Mouse (Mus musculus) gastrocnemius, postnatal 10 days (tissue): Measurements from ENCODE around the gene Piezo1. TPM values are rescaled to one million over a fixed set of nuclear protein-coding genes. Genes with fewer than 3 reads are reported as not detected.

ENCODE experiments used
- DNase-seq: peaks from one replicate; pipeline ENCODE4 v3.0.0; 2021; ENCODE audit warnings: mixed read lengths
- total RNA-seq, 2 experiments: library from RNA; stranded (reverse); gene quantifications; 2 replicates each; pipeline ENCODE4 v1.2.3; 2021

Piezo1 gene
- total RNA-seq, 2 experiments from 2014 or later, result 24.5 to 30.9 TPM

DNA sequence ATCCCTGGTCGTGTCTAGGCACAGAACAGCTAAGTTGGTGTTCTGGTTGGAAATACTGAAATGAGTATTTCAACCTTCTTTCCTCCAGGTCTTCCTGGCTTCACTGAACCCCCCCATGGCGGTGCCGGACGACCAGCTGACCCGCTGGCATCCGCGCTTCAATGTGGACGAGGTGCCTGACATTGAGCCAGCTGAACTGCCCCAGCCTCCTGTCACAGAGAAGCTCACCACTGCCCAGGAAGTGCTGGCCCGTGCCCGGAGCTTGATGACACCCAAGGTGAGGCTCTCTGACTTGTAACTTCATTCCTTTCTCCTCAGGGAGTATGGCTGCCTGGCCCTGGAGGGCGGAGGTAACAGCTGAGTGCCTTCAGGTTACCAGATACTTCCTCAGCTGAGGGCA lies 20.0 kb upstream of the Piezo1 start:
- no peak for DNase-seq

DNA sequence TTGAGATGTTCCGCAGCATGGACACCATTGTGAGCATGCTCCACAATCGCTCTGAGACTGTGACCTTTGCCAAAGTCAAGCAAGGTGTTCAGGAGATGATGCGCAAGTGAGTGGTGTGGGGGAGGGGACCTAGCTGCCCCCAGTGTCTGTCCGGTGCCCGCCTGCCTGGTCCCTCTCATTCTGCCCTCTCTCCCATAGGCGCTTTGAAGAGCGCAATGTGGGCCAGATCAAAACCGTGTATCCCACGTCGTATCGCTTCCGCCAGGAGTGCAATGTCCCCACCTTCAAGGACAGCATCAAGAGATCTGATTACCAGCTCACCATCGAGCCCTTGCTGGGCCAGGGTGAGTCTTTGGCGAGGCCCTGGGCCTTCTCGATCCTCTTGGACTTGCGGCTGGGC lies 18.9 kb upstream of the Piezo1 start:
- no peak for DNase-seq

DNA sequence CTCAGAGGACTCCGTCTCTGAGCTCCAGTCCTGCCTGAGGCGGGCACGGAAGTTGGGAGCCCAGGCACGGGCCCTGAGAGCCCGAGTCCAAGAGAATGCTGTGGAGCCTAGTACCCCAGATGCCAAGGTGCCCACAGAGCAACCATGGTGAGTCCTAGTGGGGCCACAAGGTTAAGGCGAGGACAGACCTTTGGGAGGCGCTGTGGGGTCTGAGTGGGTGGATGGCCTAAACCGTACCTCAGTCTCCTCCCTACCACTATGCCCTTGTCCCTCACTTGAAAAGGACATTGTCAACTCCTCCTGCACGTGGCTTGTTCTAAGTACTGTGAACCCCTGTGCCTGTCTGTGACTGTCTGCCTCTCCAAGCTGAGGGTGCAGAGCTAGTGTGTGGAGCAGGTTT lies 18.2 kb upstream of the Piezo1 start:
- no peak for DNase-seq

DNA sequence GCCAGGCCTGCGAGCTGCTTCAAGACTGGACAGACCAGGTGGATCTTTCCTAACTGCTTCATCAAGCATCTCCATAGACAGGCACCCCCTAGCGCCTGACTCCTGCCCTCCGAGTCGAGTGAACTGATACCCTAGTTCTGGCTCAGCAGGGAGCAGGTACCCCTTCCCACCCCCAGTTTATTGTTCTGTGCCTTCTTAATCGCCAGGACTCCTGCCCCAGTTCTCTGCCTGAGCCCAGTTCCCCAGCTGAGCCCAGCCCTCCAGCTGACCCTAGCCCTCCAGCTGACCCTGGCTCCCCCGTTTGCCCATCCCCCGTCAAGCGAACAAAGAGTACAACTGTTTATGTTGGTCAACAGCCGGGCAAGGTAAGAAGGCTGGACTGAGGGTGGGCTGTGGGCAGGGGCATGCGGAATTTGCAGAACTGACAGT lies 17.8 kb upstream of the Piezo1 start:
- no peak for DNase-seq

DNA sequence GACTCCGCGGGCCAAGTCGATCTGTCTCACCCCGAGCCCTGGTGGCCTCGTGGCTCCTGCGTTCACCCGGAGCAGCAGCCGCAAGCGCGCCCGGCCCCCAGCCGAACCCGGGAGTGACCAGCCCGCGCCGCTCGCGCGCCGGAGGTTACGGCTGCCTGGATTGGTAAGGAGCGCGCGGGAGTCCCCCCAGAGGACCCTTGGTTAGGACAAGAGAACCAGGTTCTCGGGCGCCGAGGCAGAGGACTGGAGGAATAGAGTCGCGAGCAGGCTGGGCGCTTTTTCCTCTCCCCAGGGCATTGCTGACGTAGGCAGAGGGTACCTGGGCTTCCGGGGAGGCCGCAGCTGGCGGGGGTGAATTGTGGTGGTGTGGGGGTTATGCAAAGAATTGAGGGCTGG lies 17.0 kb upstream of the Piezo1 start:
- DNase-seq, result no peak

DNA sequence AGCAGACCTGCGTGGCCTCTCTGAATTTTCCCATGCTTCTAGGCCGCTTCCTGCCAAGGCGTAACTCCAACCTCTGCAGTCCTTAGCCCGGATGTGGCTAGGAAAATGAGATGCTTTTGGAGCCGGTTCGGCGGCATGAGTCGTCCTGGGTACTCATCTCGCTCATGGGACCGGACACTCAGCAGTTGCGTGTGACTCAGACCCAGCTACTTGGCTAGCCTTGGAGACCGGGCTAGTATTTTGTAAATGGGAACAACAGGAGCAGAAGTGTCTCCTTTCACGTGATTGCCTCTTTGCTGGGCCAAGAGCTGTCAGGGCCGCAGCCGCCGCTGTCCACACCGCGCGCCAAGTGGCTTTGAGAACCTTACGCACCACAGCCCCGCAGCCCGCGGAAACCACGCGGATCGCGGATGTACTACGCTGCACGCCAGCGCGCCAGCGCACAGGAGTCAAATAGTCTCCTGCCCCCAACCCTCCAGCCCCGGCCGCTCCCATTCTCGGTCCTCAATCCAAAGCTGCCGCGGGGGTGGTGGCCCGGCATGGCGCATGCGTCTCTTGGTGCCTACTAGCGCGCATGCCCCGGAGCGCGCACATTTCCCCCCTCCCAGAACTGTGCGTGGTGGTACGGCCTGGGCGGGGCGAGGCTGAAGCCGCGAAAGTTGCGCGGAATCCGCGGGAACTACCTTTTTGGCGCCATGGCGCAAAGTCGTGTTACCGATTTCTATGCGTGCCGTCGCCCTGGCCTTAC lies 16.4 kb upstream of the Piezo1 start, which contains the start of gene Cdt1:
TSS of gene Cdt1 (plus strand) at position 655 of the 748 bp plus-strand sequence.
- DNase-seq, result peak; percentile 93

DNA sequence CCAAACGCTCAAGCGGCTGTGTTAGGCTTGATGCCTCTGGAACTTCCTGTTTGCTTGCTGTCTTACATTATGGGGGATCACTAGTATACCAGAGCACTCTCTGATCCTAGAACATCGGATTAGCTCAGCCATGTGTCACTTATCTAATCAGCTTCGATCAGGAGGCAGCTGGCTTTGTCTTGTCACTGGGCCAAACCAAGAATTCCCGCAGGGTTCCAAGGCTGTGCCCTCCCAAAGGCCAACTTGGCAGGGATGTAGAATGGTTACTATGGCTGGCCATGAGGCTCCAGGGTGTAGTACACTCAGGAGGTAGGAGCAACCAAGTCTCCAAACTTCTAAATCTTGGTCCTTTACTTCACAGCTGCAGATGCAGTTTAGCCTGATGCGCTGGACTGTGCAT lies 15.6 kb upstream of the Piezo1 start:
- DNase-seq, result no peak

DNA sequence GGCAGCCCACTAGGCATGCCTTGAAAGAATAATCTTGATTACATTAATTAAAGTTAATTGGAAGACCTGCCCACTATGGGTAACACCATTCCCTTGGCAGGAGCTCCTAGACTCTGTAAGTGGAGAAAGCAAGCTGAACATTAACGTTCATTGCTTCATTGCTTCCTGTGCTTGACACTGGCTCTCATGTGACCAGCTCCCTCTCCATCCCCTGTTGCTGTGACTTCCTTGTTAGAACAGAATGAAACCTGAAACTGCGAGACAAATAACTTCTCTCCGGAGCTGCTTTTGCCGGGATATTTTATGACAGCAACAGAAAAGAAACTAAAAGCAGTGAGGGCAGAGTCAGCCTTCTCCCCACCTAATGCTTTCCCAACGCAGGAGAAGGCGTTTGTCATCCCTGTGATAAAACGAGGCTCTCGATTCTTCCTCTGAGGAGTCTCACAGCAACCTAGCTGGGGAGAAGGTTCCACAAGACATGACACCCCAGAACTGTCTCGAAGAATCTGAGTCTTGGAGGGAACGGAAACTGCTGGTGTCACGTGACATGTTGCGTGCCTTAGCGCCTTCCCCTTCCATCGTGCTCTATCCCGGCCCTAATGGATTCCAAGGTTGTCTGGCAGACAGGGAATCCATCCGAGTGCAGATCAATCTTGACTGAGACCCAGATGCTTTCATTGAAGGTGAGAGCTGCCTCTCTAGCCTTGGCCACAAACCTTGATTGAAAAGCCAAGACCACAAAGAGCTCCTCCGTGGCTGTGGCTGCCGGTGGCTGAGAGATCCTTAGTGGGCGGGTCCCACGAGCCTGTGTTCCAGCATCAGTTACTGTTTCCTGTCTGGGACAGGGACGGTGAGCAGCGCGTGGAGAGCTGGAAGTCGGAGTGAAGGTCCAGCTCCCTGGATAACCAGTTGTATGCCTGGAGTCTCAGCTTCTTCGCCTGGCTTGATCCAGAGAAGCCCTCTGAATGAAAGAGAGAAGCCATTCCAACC lies 13.5 kb upstream of the Piezo1 start:
- DNase-seq, result no peak

DNA sequence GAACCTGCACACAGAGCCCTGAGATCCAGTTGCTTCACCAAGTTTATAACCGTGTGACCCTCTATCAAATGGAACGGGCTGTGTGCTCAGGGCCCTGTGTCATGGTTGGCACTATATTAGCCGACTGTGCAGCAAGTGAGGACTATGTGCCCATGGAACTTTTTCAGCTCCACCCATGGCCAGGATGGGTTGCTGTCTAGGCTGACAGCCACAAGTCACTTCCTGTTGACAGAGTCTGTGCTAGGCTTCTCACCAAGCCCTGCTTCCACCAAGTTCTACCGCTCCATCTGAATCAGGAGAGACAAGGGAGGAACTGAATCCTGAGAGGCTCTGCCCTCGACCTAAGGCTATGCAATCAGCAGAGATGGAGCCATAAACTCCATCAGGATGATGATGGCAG lies 10.1 kb upstream of the Piezo1 start:
- DNase-seq, result no peak

DNA sequence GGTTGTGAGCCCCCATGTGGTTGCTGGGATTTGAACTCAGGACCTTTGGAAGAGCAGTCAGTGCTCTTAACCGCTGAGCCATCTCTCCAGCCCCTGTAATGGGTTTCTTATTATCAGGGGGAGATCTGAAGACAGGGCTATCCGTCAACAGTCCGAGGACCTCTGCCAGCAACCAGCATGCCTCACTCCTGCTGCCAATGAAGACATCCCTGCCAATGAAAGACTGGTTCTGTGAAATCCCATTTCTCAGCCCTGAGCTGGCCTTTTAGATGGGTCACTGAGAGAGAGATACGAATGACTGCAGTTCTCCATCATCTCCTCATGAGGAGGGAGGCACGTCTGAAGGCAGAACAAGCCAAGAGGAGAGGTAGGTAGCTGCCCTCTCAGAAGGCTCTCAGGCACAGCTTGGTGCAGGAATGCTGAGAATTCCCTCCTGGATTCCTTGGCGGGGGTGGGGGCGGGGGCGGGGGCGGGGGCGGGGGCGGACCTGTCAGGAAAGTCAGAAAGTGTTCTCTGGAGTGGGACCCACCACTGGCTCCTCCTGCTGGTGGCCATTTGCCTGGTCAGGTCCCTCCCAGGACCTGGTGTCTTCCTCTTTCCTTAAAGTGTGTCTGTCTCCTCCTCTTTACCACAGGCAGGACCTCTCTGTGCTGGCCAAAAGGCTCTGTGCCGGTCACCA lies 7.7 kb upstream of the Piezo1 start:
- no peak for DNase-seq

DNA sequence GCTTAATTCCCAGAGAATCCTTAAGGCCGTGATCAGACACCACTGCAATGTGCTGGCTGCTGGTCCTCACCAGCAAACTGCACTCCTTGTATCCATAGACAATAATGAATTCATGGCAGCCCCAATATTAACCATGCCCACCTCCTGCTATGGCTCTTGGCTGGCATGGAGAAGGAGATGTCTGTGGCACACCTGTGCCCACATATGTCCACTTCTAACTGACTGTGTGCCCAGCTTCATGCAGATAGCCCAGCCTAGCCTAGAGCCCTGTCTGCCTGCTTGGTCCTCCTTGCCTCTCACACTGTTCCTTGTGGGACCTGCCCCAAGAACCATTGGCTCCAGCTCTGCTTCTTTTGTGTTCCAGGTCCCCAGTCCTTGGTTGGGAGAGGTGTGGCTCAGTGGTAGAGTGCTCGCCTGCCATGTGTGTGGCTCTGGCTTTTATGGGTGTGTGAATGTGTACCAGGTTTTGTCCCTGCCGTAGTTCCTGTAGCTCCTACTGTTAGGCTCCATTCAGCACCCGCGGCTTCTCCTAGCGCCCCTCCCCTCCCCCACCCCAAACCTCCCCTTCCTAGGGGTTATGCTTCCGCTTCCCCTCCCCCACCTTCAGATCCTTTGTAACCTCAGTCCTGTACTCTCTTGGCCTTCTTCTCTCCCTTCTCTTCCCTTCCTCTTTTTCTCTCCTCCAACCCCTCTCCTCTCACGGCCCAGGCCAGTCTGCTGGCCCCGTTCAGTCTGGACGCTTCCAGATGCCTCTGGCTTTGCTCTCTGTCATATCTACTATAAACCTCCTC lies 6.3 kb upstream of the Piezo1 start:
- DNase-seq, result no peak

DNA sequence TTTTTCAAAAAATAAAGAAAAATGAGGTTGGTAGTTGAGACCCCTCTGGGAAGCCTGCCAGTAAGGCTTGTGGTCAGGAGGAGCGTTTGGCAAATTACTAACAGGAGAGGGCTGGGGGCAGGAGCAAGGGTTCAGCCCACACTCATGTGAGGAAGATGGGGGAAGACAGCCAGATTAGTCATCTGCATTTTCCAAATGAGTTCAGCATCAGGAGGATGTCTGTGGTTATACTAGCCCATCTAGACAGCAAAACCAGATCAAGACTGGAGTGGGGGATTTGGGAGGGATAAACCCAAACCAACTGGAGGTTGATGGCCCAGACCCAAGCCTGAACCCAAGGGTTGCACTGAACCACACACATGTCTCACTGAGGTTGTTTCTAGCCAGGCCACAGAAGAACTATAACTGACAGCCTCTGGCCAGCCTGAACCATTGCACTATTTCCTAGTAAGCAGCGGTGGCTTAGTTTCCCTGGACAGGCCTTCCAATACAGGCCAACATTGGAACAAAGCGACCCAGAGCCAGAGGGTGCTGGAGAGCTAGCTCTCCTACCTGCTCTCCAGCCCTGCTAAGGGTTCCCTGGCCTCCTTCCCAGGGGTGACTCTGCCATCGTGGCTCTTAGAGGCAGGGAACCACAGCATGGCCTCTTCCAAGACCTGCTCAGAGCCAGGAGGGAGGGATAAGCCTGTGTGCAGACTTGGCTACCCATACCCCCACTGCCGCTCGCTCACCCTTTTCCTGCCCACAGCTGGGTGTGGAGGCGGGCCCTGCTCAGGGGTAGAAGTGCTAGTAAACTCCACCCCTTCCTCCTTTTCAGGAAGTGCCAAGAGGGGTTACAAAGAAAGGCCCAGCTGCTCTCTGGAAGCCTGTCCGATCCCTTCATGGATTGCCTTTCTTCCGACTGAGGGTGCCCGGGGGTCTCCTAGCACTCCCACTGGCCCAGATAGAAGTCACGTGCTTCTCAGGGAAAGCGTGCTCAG lies 5.2 kb upstream of the Piezo1 start:
- DNase-seq, result peak; percentile 46

DNA sequence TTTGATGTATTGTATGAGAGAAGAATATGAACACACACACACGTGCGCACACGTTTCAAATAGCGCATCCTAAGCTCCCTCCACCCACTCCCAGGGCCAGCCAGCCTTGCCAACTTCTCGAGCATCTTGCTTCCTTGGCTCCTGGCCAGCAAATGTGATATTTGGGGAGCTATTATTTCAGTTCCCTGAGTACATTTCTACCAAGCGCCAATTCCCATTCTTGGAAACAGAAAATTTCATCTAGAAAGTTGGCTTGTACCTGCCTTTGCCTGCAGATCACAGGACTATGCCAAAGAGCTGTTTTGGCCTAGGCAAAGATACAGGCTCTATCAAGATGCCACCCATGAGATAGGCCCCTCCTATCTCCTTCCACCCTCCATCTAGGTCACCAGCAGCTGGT lies 3.7 kb upstream of the Piezo1 start:
- no peak for DNase-seq

DNA sequence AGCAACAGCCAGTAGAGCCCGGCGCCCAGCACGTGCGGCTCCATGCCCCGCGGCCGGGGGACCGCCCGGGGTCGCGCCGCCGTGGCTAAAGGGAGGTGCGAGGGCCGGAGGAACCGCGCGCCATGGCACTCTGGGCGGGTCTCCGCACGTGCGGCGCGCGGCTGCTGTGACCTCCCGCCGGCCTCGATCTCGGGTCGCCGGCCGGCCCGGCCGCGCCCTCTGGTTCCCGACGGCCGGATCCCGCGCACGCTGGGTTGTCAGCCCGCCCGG lies 199 bp downstream of the Piezo1 start:
- DNase-seq, result no peak

DNA sequence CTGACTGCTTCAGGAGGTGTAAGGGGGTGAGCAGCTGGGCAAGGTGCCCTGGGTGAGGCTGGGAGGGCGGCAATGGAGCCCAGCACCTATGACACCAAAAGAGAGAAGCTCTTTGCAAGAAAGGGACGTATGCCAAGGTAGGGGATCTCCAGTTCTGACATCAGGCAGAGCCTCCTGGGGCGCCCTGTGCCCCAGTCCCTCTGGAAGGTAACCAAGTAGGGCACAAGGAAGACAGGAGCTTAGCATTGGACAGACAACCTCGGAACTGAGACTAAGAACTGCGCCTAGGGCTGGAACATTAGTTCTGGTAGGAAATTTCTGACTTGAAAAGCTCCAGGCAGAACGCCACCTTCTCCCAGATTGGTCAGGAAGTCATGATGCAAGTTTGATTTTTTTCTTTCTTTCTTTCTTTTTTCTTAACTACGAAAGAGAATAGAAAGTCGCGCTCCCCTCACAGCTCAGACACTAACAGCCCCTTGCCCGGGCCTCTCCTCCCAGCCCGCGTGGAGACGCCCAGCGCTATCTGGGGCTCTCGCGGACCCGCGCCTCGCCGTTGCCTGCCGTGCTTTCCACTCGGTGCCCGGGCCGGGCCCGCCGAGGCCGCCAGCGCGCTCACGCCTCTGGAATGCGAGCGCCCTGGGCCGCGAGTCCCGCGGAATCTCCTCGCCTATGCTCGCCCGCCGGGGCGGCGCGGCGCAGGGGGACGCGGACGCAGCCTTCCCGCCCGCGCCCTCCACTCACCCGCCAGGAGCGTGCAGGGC lies 715 bp downstream of the Piezo1 start:
- DNase-seq, result peak; percentile 69

DNA sequence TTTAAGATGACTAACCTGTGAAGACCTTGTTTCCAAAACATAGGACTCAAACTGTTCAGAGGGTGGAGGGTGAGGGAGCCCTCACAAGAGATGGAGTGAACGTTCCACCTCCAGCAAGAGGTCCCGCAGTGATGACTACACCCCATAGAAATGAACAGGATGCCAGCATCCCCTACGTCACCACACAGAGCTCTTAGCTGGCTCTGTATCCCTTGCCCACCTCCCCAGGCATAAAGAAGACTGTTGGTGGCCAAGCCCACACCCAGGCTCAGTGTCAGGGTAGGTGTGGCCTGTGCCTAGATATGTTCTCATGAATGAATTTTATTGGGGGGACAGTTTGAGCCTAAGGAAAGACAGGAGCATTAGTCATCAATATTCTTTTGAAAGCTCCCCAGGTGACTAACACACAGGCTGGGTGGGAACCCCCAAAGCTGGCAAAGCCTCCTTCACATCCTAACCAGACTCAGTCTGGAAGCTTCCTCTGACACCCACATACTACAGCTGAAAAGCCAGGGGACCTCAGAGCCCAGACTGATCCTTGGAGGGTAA lies 2.2 kb downstream of the Piezo1 start:
- no peak for DNase-seq

DNA sequence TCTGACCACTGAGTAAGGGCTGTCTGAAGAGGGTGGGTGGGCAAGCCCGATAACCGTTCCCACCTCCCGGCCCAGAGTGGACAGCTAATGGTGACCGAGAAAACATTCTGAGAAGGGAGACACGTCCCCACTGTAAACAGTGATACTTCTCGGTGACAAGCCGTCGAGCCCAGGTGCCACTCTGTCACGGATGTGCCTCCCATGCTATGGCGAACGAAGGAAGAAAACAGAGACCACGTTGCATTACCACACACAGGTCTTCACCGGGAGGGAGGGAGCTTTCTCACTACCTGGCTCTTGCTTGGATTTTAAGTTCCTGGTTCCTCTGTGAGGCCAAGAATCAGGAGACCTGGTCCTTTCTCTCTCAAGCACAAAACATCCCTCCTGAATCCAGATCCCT lies 2.8 kb downstream of the Piezo1 start:
- DNase-seq, result no peak

DNA sequence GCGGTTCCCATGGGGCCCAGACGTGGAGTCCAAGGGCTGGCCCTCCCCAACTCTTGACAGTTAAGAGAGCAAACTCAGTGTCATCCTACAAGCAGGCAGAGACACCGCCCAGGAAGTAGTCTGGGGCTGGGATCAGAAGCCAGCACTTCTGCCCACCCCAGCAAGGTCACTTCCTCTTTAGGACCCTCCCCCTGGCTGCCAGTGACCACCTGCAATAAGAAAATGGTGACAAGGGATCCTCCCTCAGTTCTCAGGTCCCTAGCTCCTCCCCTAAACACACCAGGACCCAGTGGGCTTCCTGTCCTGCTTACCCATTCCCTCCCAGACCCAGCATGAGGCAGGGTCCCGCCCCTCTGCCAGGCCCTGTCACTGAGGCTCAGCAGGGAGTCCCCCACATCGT lies 3.3 kb downstream of the Piezo1 start:
- no peak for DNase-seq

DNA sequence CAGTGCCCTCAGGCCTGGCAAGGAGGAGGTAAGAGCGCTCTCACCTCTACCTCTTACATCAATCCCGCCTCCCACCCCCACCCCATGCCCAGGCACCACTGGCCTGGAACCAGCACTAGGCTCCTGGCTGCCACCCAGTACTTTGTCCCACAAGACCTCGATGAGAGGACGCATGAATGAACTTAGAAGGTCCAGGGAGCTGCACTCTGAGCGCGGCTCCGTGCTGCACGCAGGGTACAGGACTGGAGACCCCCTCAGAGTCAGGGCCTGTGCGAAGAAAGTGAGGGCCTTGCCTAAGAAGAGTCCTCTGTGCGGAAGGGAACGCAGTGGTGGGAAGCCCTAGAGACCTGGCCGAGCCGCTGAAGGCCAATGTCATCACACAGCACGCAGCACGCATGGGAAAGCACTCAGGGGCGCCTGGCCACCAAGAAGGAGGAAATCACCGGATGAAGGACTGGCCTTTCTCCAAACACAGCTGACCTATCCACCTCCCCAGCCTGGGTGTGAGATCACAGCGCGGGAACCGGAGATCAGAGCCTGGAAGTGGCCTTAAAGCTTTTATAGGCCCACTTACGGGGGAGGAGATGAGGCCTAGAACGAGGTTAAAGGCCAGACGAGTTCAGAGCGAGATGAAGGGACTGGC lies 4.2 kb downstream of the Piezo1 start:
- no peak for DNase-seq
